Comparison of ENCODE assay signal across 8 mouse cellular contexts in the genomic region with DNA sequence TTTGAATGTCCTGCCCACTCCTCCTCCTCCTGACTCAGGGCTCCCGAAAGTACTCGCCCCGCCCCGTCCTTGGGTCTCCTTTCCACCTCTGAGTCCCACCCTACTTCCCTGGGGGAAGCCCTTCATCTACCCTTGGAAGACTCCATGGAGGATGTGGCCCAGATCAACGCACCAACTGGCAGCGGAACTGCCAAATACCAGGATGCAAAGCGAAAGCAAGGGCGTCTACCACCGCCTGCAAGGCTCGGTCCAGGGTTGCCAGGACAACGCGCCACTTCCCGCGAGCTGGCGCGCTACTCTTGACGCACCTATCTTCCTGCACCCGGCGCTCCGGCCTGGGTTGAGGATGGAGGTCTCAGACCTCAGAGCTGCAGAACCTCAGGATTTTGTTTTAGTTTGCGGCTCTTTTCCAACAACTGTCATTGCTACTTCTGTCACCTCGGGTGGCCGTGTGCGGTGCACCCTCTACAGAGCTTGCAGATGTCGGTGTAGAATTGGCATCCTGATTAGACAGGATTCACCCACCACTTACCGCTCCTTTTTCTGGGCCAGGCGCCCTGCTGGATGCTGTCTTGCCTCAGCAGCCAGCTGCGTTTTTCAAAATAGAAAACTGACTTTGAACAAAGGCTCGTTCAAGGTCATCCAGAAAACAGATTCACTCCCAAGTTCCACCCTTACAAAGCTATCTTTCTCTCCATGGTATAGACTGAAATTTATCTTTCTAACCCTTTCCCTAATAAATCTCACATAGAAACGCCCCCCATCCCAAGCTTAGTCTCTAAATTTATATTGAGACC. TPM values are rescaled to one million over a fixed set of nuclear protein-coding genes. Genes with fewer than 3 reads are reported as not detected.
DNase-seq lines count a peak whose midpoint lies in the region; ATAC-seq and TF ChIP-seq lines count a peak whose summit lies in the region.

A gene (minus strand): TSS at position 747 of the 797 bp plus-strand sequence.

- H3K9me3 ChIP-seq in hindbrain, embryonic 11.5 days (ENCODE audit: control insufficient read depth, low read length), result no peaks in the 10 kb centered on the region
- H3K9me3 ChIP-seq in lung, postnatal 0 days (ENCODE audit: low read length), result no peaks in the 10 kb centered on the region

- no peaks in the 10 kb centered on the region for H3K27me3 ChIP-seq in hindbrain, embryonic 11.5 days (ENCODE audit: control insufficient read depth, insufficient read depth, low read length)
- no peaks in the 10 kb centered on the region for H3K27me3 ChIP-seq in lung, postnatal 0 days (replicated peaks; ENCODE audit: insufficient read depth, low read length)

- no peak within 1 kb of the TSS for H3K27ac ChIP-seq in hindbrain, embryonic 11.5 days (ENCODE audit: low read depth, low read length)
- H3K27ac ChIP-seq in lung, postnatal 0 days (ENCODE audit: low read length), result no peak within 1 kb of the TSS

- H3K4me2 ChIP-seq in hindbrain, embryonic 11.5 days (replicated peaks; ENCODE audit: low read depth, low read length), result peak within 1 kb of the TSS; percentile 71
- peak within 1 kb of the TSS; percentile 52 for H3K4me2 ChIP-seq in lung, postnatal 0 days (replicated peaks; ENCODE audit: low read depth, low read length)

- WGBS in hindbrain, embryonic 11.5 days, result 6% methylated on average over 30 of the region's 30 CpGs
- 3% methylated on average over 30 of the region's 30 CpGs for WGBS in lung, postnatal 0 days

- peak within 1 kb of the TSS; percentile 40 for H3K4me3 ChIP-seq in hindbrain, embryonic 11.5 days (ENCODE audit: low read depth, low read length)
- peak within 1 kb of the TSS; percentile 28 for H3K4me3 ChIP-seq in lung, postnatal 0 days (ENCODE audit: low read depth, low read length)

- H3K9ac ChIP-seq in hindbrain, embryonic 11.5 days (ENCODE audit: low read depth, low read length), result peak within 1 kb of the TSS; percentile 57
- H3K9ac ChIP-seq in lung, postnatal 0 days (replicated peaks; ENCODE audit: low read depth), result no peak within 1 kb of the TSS

- no peak for TF ChIP-seq EP300 in lung, postnatal 0 days (IDR thresholded peaks at IDR 0.05)

- no peak for TF ChIP-seq CTCF in lung, postnatal 0 days (IDR thresholded peaks at IDR 0.05)

- H3K4me1 ChIP-seq in hindbrain, embryonic 11.5 days (replicated peaks; ENCODE audit: control insufficient read depth, insufficient read depth, low read length), result 0 out of 2 replicates have a peak, but pooled peaks cover 3% of the 10 kb centered on the region
- H3K4me1 ChIP-seq in lung, postnatal 0 days (ENCODE audit: insufficient read depth, low read depth, low read length), result no peaks in the 10 kb centered on the region; the same call in 1 of the 2 replicates

- ATAC-seq in hindbrain, embryonic 11.5 days (ENCODE audit: low FRiP score), result peak; percentile 82
- ATAC-seq in lung, postnatal 0 days, result peak; percentile 63

- peak; percentile 69 for DNase-seq in Muller cell, postnatal 12 days (ENCODE audit: inconsistent ontology term)
- DNase-seq in cerebellum, adult 18-20 months, result peak; percentile 85
- DNase-seq in forelimb bud, embryonic 11.5 days (ENCODE audit: low read depth, low spot score), result peak; percentile 54
- peak; percentile 75 for DNase-seq in hindbrain, embryonic 11.5 days (ENCODE audit: low spot score)
- DNase-seq in layer of hippocampus, postnatal 10 days (ENCODE audit: low spot score in 2 of 2), result peak; percentile 81 to 85
- DNase-seq in lung, postnatal 0 days (ENCODE audit: low spot score), result peak; percentile 65
- DNase-seq in ovary, postnatal 14 days (ENCODE audit: low spot score), result peak; percentile 27
- DNase-seq in thymus, postnatal 4 days, result peak; percentile 74

- H3K36me3 ChIP-seq in hindbrain, embryonic 11.5 days (ENCODE audit: control insufficient read depth, insufficient read depth, low read length), result no peaks in the 10 kb centered on the region
- H3K36me3 ChIP-seq in lung, postnatal 0 days (ENCODE audit: insufficient read depth, low read length), result no peaks in the 10 kb centered on the region

RNA-seq across cellular contexts. Expression of the gene that starts here (rescaled TPM):
- 0.61 and 0.85 TPM in 2 replicates for polyA plus RNA-seq in hindbrain, embryonic 11.5 days (2014; fragmentation: Nextera tagmentation; extraction: Ambion mirVana)
- 1 to 10 TPM; 2.9 to 3.5 TPM for total RNA-seq in layer of hippocampus, postnatal 10 days (2021)
- 0.19 and 0.37 TPM in 2 replicates for polyA plus RNA-seq in lung, postnatal 0 days (2015; fragmentation: Nextera tagmentation; extraction: Ambion mirVana)

Comparison
In these comparisons a context has a peak if more than half of its experiments do, and no peak if none do; other contexts are left out.
1. Peak in DNase-seq, ATAC-seq, H3K4me3 ChIP-seq, H3K9ac ChIP-seq and H3K4me2 ChIP-seq in hindbrain, embryonic 11.5 days; RNA of the gene not detected or under 1 TPM.
2. Peak in DNase-seq, ATAC-seq, H3K4me3 ChIP-seq and H3K4me2 ChIP-seq in lung, postnatal 0 days; RNA of the gene not detected or under 1 TPM.
3. DNase-seq: peak in every context shown above with its lines; median percentile 85 in cerebellum, adult 18-20 months; 83 in layer of hippocampus, postnatal 10 days; 75 in hindbrain, embryonic 11.5 days; 74 in thymus, postnatal 4 days; 69 in Muller cell, postnatal 12 days; 65 in lung, postnatal 0 days; 54 in forelimb bud, embryonic 11.5 days; 27 in ovary, postnatal 14 days.